Mouse (Mus musculus) lung, embryonic 16.5 days (tissue): ENCODE data around the gene Olfr1410. TPM values are rescaled to one million over a fixed set of nuclear protein-coding genes. Genes with fewer than 3 reads are reported as not detected.

Source experiments
- ATAC-seq: fragments of 200-750 bp; cut with Nextera tagmentation; 2 replicates; pipeline ENCODE4 v1.8.0; 2017; ENCODE audit warnings: low read depth, mild to moderate bottlenecking, moderate library complexity
- H3K27ac ChIP-seq: fragments of 300-500 bp; sonication (generic); 2 replicates; pipeline ENCODE4 v1.5.1; 2014; ENCODE audit warnings: mild to moderate bottlenecking, control low read depth, low read length
- H3K27me3 ChIP-seq: fragments of 300-500 bp; sonication (generic); 2 replicates; pipeline ENCODE4 v1.6.1; 2014; ENCODE audit warnings: low read depth, low read length, mixed read lengths; ENCODE audit not compliant: control insufficient read depth, insufficient read depth
- H3K36me3 ChIP-seq: fragments of 300-500 bp; sonication (generic); 2 replicates; pipeline ENCODE4 v1.6.1; 2014; ENCODE audit warnings: low read length; ENCODE audit not compliant: control insufficient read depth, insufficient read depth
- H3K4me1 ChIP-seq: fragments of 300-500 bp; sonication (generic); replicated peaks from 2 replicates; pipeline ENCODE4 v1.6.1; 2014; ENCODE audit warnings: low read length, mixed read lengths; ENCODE audit not compliant: control insufficient read depth, insufficient read depth
- H3K4me2 ChIP-seq: fragments of 300-500 bp; sonication (generic); 2 replicates; pipeline ENCODE4 v1.6.1; 2014; ENCODE audit warnings: low read depth, low read length, control low read depth
- H3K4me3 ChIP-seq: fragments of 300-500 bp; sonication (generic); 2 replicates; pipeline ENCODE4 v1.5.1; 2014; ENCODE audit warnings: mild to moderate bottlenecking, low read length, control low read depth
- H3K9ac ChIP-seq: fragments of 300-500 bp; sonication (generic); 2 replicates; pipeline ENCODE4 v1.6.1; 2014; ENCODE audit warnings: low read length, control low read depth
- H3K9me3 ChIP-seq: fragments of 300-500 bp; sonication (generic); 2 replicates; pipeline ENCODE4 v1.6.1; 2016; ENCODE audit warnings: low read length; ENCODE audit not compliant: control insufficient read depth
- WGBS: fragments of 180-500 bp; shearing (Covaris S2); extraction: QIAGEN DNeasy Blood & Tissue Kit; methylation state at CpG from one replicate; pipeline ENCODE4 v1.1.7; 2014; 5-methylcytosine and 5-hydroxymethylcytosine counted together
- polyA plus RNA-seq: library from polyadenylated mRNA; unstranded; fragments of >200 nt; fragmentation: Nextera tagmentation; extraction: Ambion mirVana; gene quantifications from 2 replicates; pipeline ENCODE4 v1.2.1, GENCODE M21; 2015

The Olfr1410 gene
- polyA plus RNA-seq, 1 experiment from 2014 or later = not detected

- no peaks in the 10 kb centered on the region for H3K9me3 ChIP-seq
- H3K4me3 ChIP-seq = no peak within 1 kb of the TSS
- H3K36me3 ChIP-seq = no peaks in the 10 kb centered on the region
- H3K9ac ChIP-seq = no peak within 1 kb of the TSS
- H3K4me2 ChIP-seq = no peak within 1 kb of the TSS
- no peaks in the 10 kb centered on the region; the same call in 1 of the 2 replicates for H3K27me3 ChIP-seq
- WGBS = 58% methylated on average over 2 of the region's 2 CpGs
- no peak within 1 kb of the TSS for H3K27ac ChIP-seq
- no peaks in the 10 kb centered on the region for H3K4me1 ChIP-seq
- ATAC-seq = no peak
These were observed 11.9 kb downstream of the Olfr1410 start, which contains the start of gene Olfr12 for GRCm38 (mm10) chr1:92617488-92617887. Gene Olfr12, plus strand, starts transcription at chr1:92617788.

- H3K9me3 ChIP-seq = no peaks in the 10 kb centered on the region
- no peak overlapping the region for H3K4me2 ChIP-seq
- H3K27ac ChIP-seq = no peak overlapping the region
- no peak overlapping the region for H3K4me3 ChIP-seq
- H3K4me1 ChIP-seq = no peaks in the 10 kb centered on the region
- 32% methylated on average over 4 of the region's 4 CpGs for WGBS
- no peak overlapping the region for H3K9ac ChIP-seq
- no peak for ATAC-seq
- H3K27me3 ChIP-seq = no peaks in the 10 kb centered on the region; the same call in 1 of the 2 replicates
- no peaks in the 10 kb centered on the region for H3K36me3 ChIP-seq
These were observed 12.8 kb downstream of the Olfr1410 start for GRCm38 (mm10) chr1:92618360-92618759.

GRCm38 (mm10) chr1:92628227-92628626 lies 22.6 kb downstream of the Olfr1410 start:
- H3K4me3 ChIP-seq = no peak overlapping the region
- no peak for ATAC-seq
- no peak overlapping the region for H3K9ac ChIP-seq
- no peaks in the 10 kb centered on the region for H3K27me3 ChIP-seq
- H3K4me1 ChIP-seq = no peaks in the 10 kb centered on the region
- H3K36me3 ChIP-seq = no peaks in the 10 kb centered on the region
- 27% methylated on average over 4 of the region's 4 CpGs for WGBS
- no peak overlapping the region for H3K4me2 ChIP-seq
- H3K27ac ChIP-seq = no peak overlapping the region
- no peaks in the 10 kb centered on the region for H3K9me3 ChIP-seq

- Histone ChIP-seq H3K4me2 (no peak overlapping the region), H3K9ac (no peak overlapping the region), H3K4me1 (no peaks in the 10 kb centered on the region), H3K36me3 (peaks cover 8% of the 10 kb centered on the region), H3K4me3 (no peak overlapping the region), H3K9me3 (no peaks in the 10 kb centered on the region), H3K27ac (no peak overlapping the region), H3K27me3 (no peaks in the 10 kb centered on the region)
- whole genome bisulfite sequencing = 73% methylated on average over 5 of the region's 5 CpGs
- no peak for ATAC-seq
These were observed 26.6 kb downstream of the Olfr1410 start for GRCm38 (mm10) chr1:92632196-92632595.

- no peak for ATAC-seq
- Histone ChIP-seq H3K9me3 (no peaks in the 10 kb centered on the region), H3K4me2 (no peak overlapping the region), H3K4me3 (no peak overlapping the region), H3K4me1 (no peaks in the 10 kb centered on the region), H3K36me3 (peaks cover 13% of the 10 kb centered on the region), H3K27ac (no peak overlapping the region), H3K9ac (no peak overlapping the region), H3K27me3 (no peaks in the 10 kb centered on the region)
- 57% methylated on average over 6 of the region's 6 CpGs for WGBS
These were observed 27.4 kb downstream of the Olfr1410 start for GRCm38 (mm10) chr1:92632948-92633347.

- no peak for ATAC-seq
- 77% methylated on average over 8 of the region's 8 CpGs for WGBS
- H3K9ac ChIP-seq = no peak overlapping the region
- no peaks in the 10 kb centered on the region for H3K9me3 ChIP-seq
- no peaks in the 10 kb centered on the region for H3K4me1 ChIP-seq
- no peaks in the 10 kb centered on the region for H3K27me3 ChIP-seq
- no peak overlapping the region for H3K4me2 ChIP-seq
- no peak overlapping the region for H3K27ac ChIP-seq
- peaks cover 13% of the 10 kb centered on the region for H3K36me3 ChIP-seq
- no peak overlapping the region for H3K4me3 ChIP-seq
These were observed 28.1 kb downstream of the Olfr1410 start for GRCm38 (mm10) chr1:92633726-92634125.

GRCm38 (mm10) chr1:92634569-92634968 lies 29.0 kb downstream of the Olfr1410 start:
- whole genome bisulfite sequencing = 48% methylated on average over 1 of the region's 1 CpGs
- Histone ChIP-seq H3K9ac (no peak overlapping the region), H3K36me3 (peaks cover 13% of the 10 kb centered on the region)

GRCm38 (mm10) chr1:92634976-92635599 lies 29.5 kb downstream of the Olfr1410 start:
- H3K4me2 ChIP-seq = no peak overlapping the region
- H3K9me3 ChIP-seq = no peaks in the 10 kb centered on the region
- WGBS = 71% methylated on average over 4 of the region's 4 CpGs
- peaks cover 13% of the 10 kb centered on the region for H3K36me3 ChIP-seq
- H3K4me1 ChIP-seq = no peaks in the 10 kb centered on the region
- no peak overlapping the region for H3K4me3 ChIP-seq
- no peak overlapping the region for H3K27ac ChIP-seq
- no peaks in the 10 kb centered on the region for H3K27me3 ChIP-seq
- no peak for ATAC-seq
- no peak overlapping the region; the same call in 1 of the 2 replicates for H3K9ac ChIP-seq

More at GRCm38 (mm10) chr1:92634569-92634968, 29.0 kb downstream of the Olfr1410 start:
- no peak for ATAC-seq
- Histone ChIP-seq H3K4me1 (no peaks in the 10 kb centered on the region), H3K27me3 (no peaks in the 10 kb centered on the region), H3K27ac (no peak overlapping the region), H3K4me3 (no peak overlapping the region), H3K4me2 (no peak overlapping the region), H3K9me3 (no peaks in the 10 kb centered on the region)

- no peaks in the 10 kb centered on the region for H3K27me3 ChIP-seq
- H3K36me3 ChIP-seq = peaks cover 13% of the 10 kb centered on the region
- no peak overlapping the region for H3K9ac ChIP-seq
- no peak for ATAC-seq
- H3K4me1 ChIP-seq = peaks cover 8% of the 10 kb centered on the region
- H3K27ac ChIP-seq = no peak overlapping the region
- no peak overlapping the region for H3K4me3 ChIP-seq
- no peak overlapping the region for H3K4me2 ChIP-seq
- no peaks in the 10 kb centered on the region for H3K9me3 ChIP-seq
- 80% methylated on average over 8 of the region's 8 CpGs for WGBS
These were observed 30.4 kb downstream of the Olfr1410 start for GRCm38 (mm10) chr1:92636015-92636414.
